Mouse (Mus musculus): ENCODE results near the gene Gm3417. TPM values are rescaled to one million over a fixed set of nuclear protein-coding genes. Genes with fewer than 3 reads are reported as not detected.
A peak's percentile ranks its signal among the peaks of the same experiment; 100 is the strongest.
"Not testable (repeated sequence)": the region's sequence is repeated elsewhere in the genome, so short reads cannot be mapped to it uniquely, and the experiment has no call there.

The Gm3417 gene
- polyA plus RNA-seq, 1 experiment from 2014 or later, result 0.87 TPM

DNA sequence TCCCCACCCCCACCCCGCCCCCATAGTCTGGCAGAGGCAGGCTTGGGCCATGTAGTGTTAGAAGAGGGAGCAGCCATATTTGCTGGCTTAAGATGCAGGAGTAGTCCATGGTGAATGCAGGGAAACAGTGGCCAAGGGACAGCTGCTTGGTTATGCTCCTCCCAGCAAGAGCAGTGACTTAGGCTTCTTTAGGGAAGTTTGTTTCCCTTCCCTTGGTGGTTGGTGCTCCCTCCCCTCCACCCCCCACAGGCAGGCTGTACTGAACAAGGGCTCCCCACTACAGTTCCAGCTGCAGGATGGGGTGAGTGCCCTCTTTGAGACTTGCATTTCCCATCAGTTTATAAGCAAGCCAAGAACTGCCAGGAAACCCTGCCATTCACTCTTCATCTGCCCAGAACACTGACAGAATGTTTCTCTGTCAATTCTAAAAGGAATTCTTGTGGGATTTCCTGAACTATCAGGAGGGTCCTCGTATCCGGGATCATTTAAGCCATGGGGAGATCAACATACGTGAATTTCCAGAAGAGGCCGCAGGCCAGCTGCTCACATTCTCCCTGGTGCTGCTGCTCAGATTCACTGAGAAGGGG lies 11.6 kb upstream of the Gm3417 start:
- H3K4me2 ChIP-seq (replicated peaks); H3K36me3 ChIP-seq; ATAC-seq (replicated peaks); H3K4me3 ChIP-seq; H3K27me3 ChIP-seq; H3K9me3 ChIP-seq; H3K27ac ChIP-seq (replicated peaks); H3K4me1 ChIP-seq; H3K9ac ChIP-seq (replicated peaks): not testable (repeated sequence)
- WGBS, result 85% methylated on average over 4 of the region's 5 CpGs

GRCm38 (mm10) chr17:14977718-14978361 lies 750 bp downstream of the Gm3417 start:
- H3K4me2 ChIP-seq (replicated peaks), result peak overlapping the region; percentile 28; the same call in 1 of the 2 replicates
- H3K4me1 ChIP-seq; H3K4me3 ChIP-seq; H3K27ac ChIP-seq (replicated peaks); H3K27me3 ChIP-seq; H3K9me3 ChIP-seq; H3K36me3 ChIP-seq; H3K9ac ChIP-seq (replicated peaks): not testable (repeated sequence)
- WGBS, result 2% methylated on average over 4 of the region's 7 CpGs
- ATAC-seq (replicated peaks), result peak; percentile 2; the same call in 1 of the 2 replicates

GRCm38 (mm10) chr17:14968373-14968913 lies 10.1 kb downstream of the Gm3417 start:
- H3K27ac ChIP-seq (replicated peaks); H3K4me3 ChIP-seq; H3K27me3 ChIP-seq; ATAC-seq (replicated peaks); H3K36me3 ChIP-seq; H3K4me2 ChIP-seq (replicated peaks); H3K9me3 ChIP-seq; H3K9ac ChIP-seq (replicated peaks); H3K4me1 ChIP-seq: not testable (repeated sequence)
- WGBS, result no CpG with 5 or more reads among the region's 6 CpGs

GRCm38 (mm10) chr17:14961557-14962154 lies 16.9 kb downstream of the Gm3417 start:
- not testable (repeated sequence) for H3K4me3 ChIP-seq; H3K4me2 ChIP-seq (replicated peaks); H3K27me3 ChIP-seq; H3K36me3 ChIP-seq; H3K9ac ChIP-seq (replicated peaks); H3K9me3 ChIP-seq; H3K27ac ChIP-seq (replicated peaks)
- ATAC-seq (replicated peaks), result peak; percentile 94
- H3K4me1 ChIP-seq, result peaks cover 15% of the 10 kb centered on the region
- whole genome bisulfite sequencing, result no CpG with 5 or more reads among the region's 44 CpGs

- not testable (repeated sequence) for H3K27me3 ChIP-seq; H3K36me3 ChIP-seq; H3K9me3 ChIP-seq; H3K27ac ChIP-seq (replicated peaks)
- H3K4me1 ChIP-seq, result peaks cover 15% of the 10 kb centered on the region
- peak; percentile 74 for ATAC-seq (replicated peaks)
- H3K4me2 ChIP-seq (replicated peaks), result peak within 1 kb of the TSS; percentile 86
- 1% methylated on average over 39 of the region's 100 CpGs for WGBS
- peak within 1 kb of the TSS; percentile 71 for H3K9ac ChIP-seq (replicated peaks)
- peak within 1 kb of the TSS; percentile 76 for H3K4me3 ChIP-seq
These were observed 17.5 kb downstream of the Gm3417 start, which contains the start of gene Phf10 for GRCm38 (mm10) chr17:14960951-14961556. Phf10 (minus strand) TSS chr17:14961273.

- H3K9ac ChIP-seq (replicated peaks), result peak overlapping the region; percentile 71
- H3K9me3 ChIP-seq, result no peaks in the 10 kb centered on the region
- H3K27me3 ChIP-seq, result no peaks in the 10 kb centered on the region
- H3K4me2 ChIP-seq (replicated peaks), result peak overlapping the region; percentile 86
- under 1% methylated on average over 22 of the region's 23 CpGs for WGBS
- peak; percentile 12 for ATAC-seq (replicated peaks)
- 0 out of 2 replicates have a peak, but pooled peaks cover 6% of the 10 kb centered on the region for H3K36me3 ChIP-seq
- H3K27ac ChIP-seq (replicated peaks), result no peak overlapping the region
- H3K4me3 ChIP-seq, result peak overlapping the region; percentile 76
- H3K4me1 ChIP-seq, result peaks cover 15% of the 10 kb centered on the region
These were observed 18.1 kb downstream of the Gm3417 start for GRCm38 (mm10) chr17:14960520-14960919.

DNA sequence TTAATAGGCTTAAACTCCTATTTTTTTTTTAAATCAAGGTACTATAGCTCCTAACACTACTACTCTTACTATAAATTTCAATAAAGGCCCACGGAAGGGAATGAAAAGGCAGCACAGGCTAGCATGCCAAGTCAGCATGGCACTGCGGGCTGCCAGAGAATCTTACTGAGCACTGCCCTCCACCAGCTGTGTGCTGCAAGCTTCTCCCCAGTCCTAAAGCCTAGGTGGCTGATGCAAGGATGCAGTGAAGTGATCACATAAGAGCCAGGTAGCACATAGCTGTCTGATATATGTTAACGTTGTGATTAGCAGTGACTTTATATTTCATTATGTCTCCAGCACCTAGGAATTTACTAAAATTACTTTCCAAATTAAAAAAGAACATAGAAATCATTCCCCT lies 18.6 kb downstream of the Gm3417 start:
- Histone ChIP-seq H3K4me3 (peak overlapping the region; percentile 29), H3K4me2 (replicated peaks) (peak overlapping the region; percentile 44), H3K9me3 (no peaks in the 10 kb centered on the region), H3K9ac (replicated peaks) (peak overlapping the region; percentile 41), H3K36me3 (0 out of 2 replicates have a peak, but pooled peaks cover 6% of the 10 kb centered on the region), H3K27me3 (no peaks in the 10 kb centered on the region), H3K4me1 (peaks cover 15% of the 10 kb centered on the region), H3K27ac (replicated peaks) (no peak overlapping the region)
- no peak for ATAC-seq (replicated peaks)
- WGBS, result 15% methylated on average over 3 of the region's 3 CpGs

GRCm38 (mm10) chr17:14958686-14959327 lies 19.8 kb downstream of the Gm3417 start:
- no peaks in the 10 kb centered on the region for H3K9me3 ChIP-seq
- WGBS, result 92% methylated on average over 5 of the region's 5 CpGs
- peaks cover 15% of the 10 kb centered on the region for H3K4me1 ChIP-seq
- H3K36me3 ChIP-seq, result peaks cover 12% of the 10 kb centered on the region
- H3K27me3 ChIP-seq, result no peaks in the 10 kb centered on the region
- ATAC-seq (replicated peaks), result no peak
- H3K4me2 ChIP-seq (replicated peaks), result no peak overlapping the region
- H3K27ac ChIP-seq (replicated peaks), result no peak overlapping the region
- no peak overlapping the region for H3K9ac ChIP-seq (replicated peaks)
- no peak overlapping the region for H3K4me3 ChIP-seq

DNA sequence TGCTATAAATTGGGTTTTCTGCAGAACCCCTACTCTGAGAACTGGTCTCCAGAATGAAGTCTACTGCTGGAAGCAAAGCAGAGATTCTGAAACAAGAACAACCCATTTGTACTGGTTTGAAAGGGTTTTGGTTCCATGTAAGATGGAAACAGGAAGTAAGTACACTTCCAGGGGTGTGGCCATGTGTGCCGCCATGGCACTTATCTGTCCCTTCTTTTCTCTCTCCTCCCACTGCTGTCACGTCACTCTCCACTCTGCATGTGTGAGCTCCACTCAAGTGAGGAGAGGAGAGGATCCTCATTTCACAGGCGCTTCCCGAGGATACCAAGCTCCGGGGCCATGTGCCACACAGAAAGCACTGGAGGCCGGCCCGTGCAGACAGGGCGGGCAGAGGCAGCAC lies 25.1 kb downstream of the Gm3417 start:
- no peak for ATAC-seq (replicated peaks)
- Histone ChIP-seq H3K27ac (replicated peaks) (no peak overlapping the region), H3K4me3 (no peak overlapping the region), H3K9ac (replicated peaks) (no peak overlapping the region), H3K9me3 (no peaks in the 10 kb centered on the region), H3K36me3 (peaks cover 52% of the 10 kb centered on the region), H3K4me1 (0 out of 2 replicates have a peak, but pooled peaks cover 1% of the 10 kb centered on the region), H3K4me2 (replicated peaks) (no peak overlapping the region), H3K27me3 (no peaks in the 10 kb centered on the region)
- 93% methylated on average over 8 of the region's 8 CpGs for WGBS

DNA sequence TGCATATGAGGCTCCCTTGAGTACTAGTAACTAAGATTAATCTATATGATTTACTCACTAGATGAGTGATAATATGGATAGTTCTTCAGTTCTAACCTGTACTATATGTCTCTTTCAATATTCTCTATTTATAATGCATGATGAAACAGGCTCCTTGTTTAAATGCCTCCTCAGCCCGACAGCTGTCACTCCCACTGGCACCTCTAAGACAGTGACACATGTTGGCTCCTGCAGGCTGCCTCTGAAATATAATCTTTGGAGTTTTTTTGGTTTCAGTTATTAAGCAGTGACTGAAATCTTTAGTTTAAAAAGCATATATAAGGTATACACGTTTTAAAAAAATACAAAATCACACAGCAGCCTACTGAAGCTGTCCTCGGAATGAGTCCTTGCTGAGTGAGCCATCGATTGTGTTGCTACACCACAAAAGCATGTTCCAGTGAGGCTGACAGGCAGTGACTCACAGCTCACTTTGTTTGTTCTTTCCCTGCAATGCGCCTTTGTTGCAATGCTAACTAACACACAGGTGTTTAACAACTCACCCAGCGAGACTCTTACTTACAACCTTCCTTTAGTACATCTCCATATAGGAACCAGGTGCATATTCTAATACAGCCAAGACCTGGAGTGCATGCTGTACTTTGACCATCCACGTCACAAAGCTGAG lies 29.3 kb downstream of the Gm3417 start:
- 88% methylated on average over 7 of the region's 7 CpGs for WGBS
- Histone ChIP-seq H3K36me3 (peaks cover 61% of the 10 kb centered on the region), H3K27ac (replicated peaks) (no peak overlapping the region), H3K27me3 (no peaks in the 10 kb centered on the region), H3K4me1 (peaks cover 12% of the 10 kb centered on the region), H3K4me2 (replicated peaks) (no peak overlapping the region), H3K9ac (replicated peaks) (no peak overlapping the region), H3K9me3 (no peaks in the 10 kb centered on the region), H3K4me3 (no peak overlapping the region)
- ATAC-seq (replicated peaks), result no peak

DNA sequence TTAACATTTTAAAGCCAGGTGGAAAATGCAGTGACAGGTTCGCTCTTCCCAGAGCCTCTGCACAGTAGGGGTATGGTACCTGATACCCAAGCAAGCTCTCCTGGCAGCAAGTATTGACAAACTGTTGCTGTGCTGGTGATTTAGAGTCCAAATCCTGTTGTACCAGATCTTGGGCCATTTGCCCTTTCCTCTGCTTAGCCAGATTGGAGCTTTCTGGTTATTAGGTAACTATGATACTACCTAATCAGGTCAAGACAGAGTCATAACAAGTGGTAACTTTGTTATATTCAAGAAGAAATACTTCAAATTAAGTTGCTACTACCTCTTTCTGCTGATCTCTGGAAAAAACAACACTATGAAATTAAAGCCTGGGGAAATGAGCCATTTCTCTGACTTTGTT lies 34.0 kb downstream of the Gm3417 start:
- Histone ChIP-seq H3K4me3 (peak overlapping the region; percentile 94; the same call in 1 of the 2 replicates), H3K27me3 (no peaks in the 10 kb centered on the region), H3K4me2 (replicated peaks) (0 out of 2 replicates have a peak overlapping the region, but pooled peaks have one; percentile 75), H3K27ac (replicated peaks) (no peak overlapping the region), H3K36me3 (peaks cover 23% of the 10 kb centered on the region), H3K9ac (replicated peaks) (no peak overlapping the region), H3K4me1 (peaks cover 26% of the 10 kb centered on the region), H3K9me3 (no peaks in the 10 kb centered on the region)
- no peak for ATAC-seq (replicated peaks)
- 92% methylated on average over 1 of the region's 1 CpGs for WGBS
